Mouse (Mus musculus) heart, postnatal 0 days (tissue): ENCODE measurements around the gene Mybl2.

ENCODE experiments used
- CTCF ChIP-seq: IDR thresholded peaks from 2 replicates; pipeline ENCODE4 v1.5.1; 2016; ENCODE audit warnings: antibody characterized with exemption, control low read depth, low read depth
- EP300 ChIP-seq: IDR thresholded peaks from 2 replicates; pipeline ENCODE4 v1.6.1; 2016; ENCODE audit warnings: antibody characterized with exemption, low read depth

DNA sequence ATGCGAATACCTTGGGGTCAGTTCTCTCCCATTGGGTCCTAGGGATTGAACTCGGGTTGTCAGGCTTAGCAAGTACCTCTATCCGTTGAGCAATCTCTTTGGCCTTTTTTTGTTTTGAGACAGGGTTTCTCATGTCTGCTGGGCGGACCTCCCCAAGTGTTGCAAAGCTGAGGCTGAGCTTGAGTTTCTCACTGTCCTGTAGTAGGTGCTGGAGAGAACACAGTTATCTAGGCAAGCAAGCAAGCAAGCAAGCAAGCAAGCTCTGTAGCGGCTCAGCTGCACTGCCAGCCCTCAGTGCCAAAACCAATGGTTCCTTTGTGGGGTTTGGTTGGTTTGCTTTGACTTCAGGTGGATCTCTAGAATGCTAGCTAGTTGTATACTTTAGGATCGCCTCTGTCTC is 6.1 kb downstream of the Mybl2 start:
- TF ChIP-seq CTCF (no peak), EP300 (no peak)
